Mouse (Mus musculus) layer of hippocampus, adult 2 months (tissue): ENCODE measurements around the gene Tmem28. TPM values are rescaled to one million over a fixed set of nuclear protein-coding genes. Genes with fewer than 3 reads are reported as not detected.
A peak's percentile ranks its signal among the peaks of the same experiment; 100 is the strongest.

Source experiments
- DNase-seq, 2 experiments: peaks; one replicate each; pipeline ENCODE4 v3.0.0; 2022; ENCODE audit warnings: low spot score in 2 of 2
- H3K27ac ChIP-seq: fragments of 200-600 bp; 2 replicates; pipeline ENCODE4 v1.8.1; 2022
- H3K4me3 ChIP-seq: fragments of 200-600 bp; 2 replicates; pipeline ENCODE4 v1.8.1; 2022; ENCODE audit warnings: mild to moderate bottlenecking
- CTCF ChIP-seq: fragments of 200-600 bp; conservative IDR thresholded peaks from 2 replicates; pipeline ENCODE4 v1.8.1; 2022; ENCODE audit warnings: antibody characterized with exemption, mild to moderate bottlenecking, moderate library complexity
- long read RNA-seq, 2 experiments: library from polyadenylated mRNA; stranded (forward); transcript quantifications; one replicate each; pipeline ENCODE4 v2.0.0; 2021; ENCODE audit warnings: borderline mapping rate in 2 of 2
- total RNA-seq, 2 experiments: library from RNA; stranded (reverse); gene quantifications; 2 replicates each; pipeline ENCODE4 v1.2.3; 2021

Gene Tmem28
- 10 to 100 TPM; 27.9 to 30.4 TPM for total RNA-seq
- long read RNA-seq, experiment 1, transcript Tmem28-201 (3 exons, 3,909 nt): major isoform, 11 of 16 reads
- long read RNA-seq, experiment 1, partial matches to known transcripts: 0 of 16 reads
- long read RNA-seq, experiment 1, other reads (novel, unspliced or antisense): 5 of 16 reads
- long read RNA-seq, experiment 2, transcript Tmem28-201 (3 exons, 3,909 nt): major isoform, 10 of 13 reads
- long read RNA-seq, experiment 2, partial matches to known transcripts: 0 of 13 reads
- long read RNA-seq, experiment 2, other reads (novel, unspliced or antisense): 3 of 13 reads

- no peak for TF ChIP-seq CTCF
- H3K27ac ChIP-seq: peak within 1 kb of the TSS; percentile 80
- H3K4me3 ChIP-seq: peak within 1 kb of the TSS; percentile 61
- DNase-seq: no peak
These were observed at the start of gene Tmem28 for GRCm38 (mm10) chrX:99820790-99821395. TSS of gene Tmem28 (plus strand) at chrX:99821021.

DNA sequence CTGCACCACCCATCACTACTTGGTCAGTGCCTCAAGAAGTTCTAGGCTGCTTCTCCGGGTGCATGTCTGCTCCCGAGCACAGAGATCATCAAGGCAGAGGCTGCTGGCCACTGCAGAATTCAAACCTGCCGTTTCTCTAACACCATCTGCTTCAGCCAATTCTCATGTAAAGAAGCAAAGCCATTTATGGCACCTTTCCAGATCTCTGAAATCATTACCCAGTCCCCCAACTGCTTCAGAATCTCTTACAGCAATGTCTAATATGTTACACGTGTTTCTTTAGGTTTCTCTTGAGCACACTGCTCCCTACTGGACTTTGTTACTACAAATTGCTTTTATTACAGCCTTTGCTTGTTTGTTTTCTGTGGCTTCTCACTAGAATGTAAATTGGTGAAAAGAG, 40.5 kb upstream of the Tmem28 start:
- DNase-seq: no peak
- Histone ChIP-seq H3K27ac (no peak overlapping the region), H3K4me3 (no peak overlapping the region)
- peak; percentile 29; the same call in 1 of the 2 replicates for TF ChIP-seq CTCF

DNA sequence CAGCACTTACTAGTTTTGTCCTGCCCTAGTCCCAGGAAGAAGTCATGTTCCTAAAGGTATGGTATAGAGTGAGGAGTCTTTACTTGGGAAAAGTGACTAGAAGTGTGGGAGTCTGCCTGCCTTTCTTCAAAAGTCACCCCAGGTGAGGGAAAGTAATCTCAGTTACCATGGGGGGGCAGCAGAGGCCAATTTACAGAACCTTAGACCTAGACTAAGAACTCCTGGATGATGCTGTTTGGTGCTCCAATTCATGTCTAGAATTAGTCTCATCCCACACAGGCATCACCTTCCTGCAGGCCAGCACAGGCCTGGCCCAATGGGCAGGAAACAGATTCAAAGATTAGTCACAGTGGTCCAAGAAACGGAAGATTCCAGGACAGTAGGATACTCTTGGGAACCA, 12.4 kb upstream of the Tmem28 start:
- DNase-seq: peak in 1 of 2 experiments; percentile 54
- Histone ChIP-seq H3K4me3 (no peak overlapping the region), H3K27ac (no peak overlapping the region)
- TF ChIP-seq CTCF: peak; percentile 71

DNA sequence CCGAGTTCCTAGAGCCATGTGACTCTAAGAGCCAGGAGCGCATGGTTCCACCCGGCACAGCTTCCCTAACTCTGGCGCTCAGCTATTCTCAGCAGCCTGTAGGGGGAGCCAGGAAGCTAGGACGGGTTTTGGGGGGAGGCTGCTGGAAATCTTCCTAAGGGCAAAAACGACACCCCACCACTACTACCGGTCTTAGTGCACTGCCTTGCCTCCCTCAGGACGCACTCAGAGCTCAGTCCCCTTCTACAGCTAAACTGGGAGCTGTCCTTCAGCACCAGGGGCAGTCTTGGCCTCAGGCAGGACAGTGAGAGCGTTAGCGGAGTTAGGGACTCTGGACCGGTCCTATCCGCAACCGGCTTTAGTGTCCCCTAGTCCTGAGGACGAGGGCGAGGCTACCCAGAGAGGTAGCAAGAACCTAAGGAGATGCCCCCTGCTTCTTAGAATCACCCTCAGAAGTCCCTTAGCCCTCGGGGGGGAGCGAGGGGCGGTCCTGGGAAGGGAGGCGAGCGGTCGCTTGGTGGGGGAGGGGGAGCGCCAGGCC, 1.4 kb upstream of the Tmem28 start:
- Histone ChIP-seq H3K27ac (peak overlapping the region; percentile 80), H3K4me3 (peak overlapping the region; percentile 61)
- peak; percentile 74 for TF ChIP-seq CTCF
- DNase-seq: peak; percentile 50 to 55

DNA sequence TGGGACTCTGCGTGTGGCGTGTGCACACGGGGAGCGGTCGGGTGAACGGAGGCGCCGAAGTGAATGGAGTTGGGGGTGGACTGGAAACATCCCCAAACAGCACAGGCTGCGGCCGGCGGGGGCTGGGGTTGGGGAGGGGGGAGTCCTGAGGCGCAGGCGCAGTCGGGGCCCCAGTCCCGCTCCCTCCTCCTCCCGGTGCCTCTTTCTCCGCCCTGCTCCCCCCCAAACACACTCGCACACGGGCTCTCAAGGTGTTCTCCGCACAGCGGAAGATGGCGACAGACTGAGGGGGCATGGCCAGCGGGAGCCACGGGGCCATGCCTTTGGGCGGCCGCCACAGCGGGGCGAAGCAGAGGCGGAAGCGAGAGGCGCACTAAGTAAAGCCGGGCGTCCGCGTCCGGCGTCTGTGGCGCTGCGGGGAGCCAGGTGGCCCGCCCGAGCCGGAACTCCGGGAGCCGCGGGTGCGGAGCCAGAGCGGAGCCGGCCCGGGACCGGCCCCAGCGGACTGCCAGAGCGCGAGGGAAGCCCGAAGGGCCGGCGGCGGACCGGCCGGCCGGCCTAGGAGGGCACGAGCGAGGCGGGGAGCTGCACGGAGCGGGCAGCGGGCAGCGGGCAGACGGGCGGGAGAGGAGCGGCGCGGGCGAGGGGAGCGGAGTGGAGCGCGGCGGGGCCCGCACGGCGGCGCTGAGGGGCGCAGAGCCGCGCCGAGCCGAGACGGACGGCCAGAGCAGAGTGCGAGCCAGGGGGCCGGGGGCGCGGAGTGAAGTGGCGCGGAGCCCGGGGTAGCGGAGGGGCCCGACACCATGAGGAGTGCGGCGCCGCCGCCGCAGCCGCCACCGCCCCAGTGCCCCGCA, 658 bp upstream of the Tmem28 start:
- peak; percentile 53 to 58 for DNase-seq
- no peak for TF ChIP-seq CTCF
- H3K4me3 ChIP-seq: peak overlapping the region; percentile 61
- H3K27ac ChIP-seq: peak overlapping the region; percentile 80

- DNase-seq: peak; percentile 42 to 43
- Histone ChIP-seq H3K27ac (peak overlapping the region; percentile 67; the same call in 1 of the 2 replicates), H3K4me3 (no peak overlapping the region)
- no peak for TF ChIP-seq CTCF
These were observed 21.3 kb downstream of the Tmem28 start for GRCm38 (mm10) chrX:99842090-99842489.

DNA sequence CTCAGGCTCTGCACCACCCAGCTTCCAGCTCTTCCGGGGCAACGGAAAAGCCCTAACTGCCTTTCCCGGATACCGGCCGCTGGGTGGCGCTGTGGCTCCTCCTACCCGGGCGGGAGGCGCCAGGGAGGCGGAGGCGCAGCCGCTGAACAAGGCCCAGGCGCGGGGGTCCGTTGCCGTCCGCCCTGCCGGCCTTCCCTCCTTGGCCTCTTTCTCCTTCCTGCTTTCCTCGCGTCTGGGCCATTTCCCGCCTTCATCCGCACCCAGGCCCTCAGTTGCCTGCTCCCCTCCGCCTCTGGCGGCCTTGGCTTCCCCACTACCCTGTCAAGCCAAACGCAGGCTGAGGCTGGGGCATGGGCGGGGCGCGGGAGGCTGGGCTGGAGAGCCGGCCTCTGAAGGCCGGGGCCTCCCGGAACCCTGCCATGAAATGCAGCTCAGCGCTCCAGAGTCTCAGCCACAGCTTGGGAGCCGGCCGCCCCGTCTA, 32.5 kb downstream of the Tmem28 start:
- H3K4me3 ChIP-seq: peak overlapping the region; percentile 39

DNA sequence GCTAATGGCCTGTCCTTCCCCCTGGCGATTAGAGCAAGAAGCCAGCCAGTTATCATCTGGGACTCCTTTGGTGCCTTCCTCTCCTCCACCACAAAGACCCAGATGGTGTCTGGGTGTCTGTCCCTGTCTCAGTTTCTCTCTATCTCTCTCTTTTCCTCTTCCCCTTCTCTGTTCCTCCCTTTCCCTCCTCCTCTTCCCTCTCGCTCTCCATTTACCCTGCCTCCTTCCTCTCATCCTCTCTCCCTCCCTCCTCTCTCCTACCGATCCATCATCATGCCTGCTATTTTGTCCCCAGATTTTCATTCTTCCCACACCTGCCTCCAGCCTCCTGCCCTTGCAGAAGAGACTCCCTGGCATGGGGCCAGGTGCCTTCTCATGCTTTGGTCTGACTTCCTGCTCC, 33.0 kb downstream of the Tmem28 start:
- Histone ChIP-seq H3K4me3 (no peak overlapping the region), H3K27ac (no peak overlapping the region)
- TF ChIP-seq CTCF: no peak
- no peak for DNase-seq

More for the DNA sequence above, 32.5 kb downstream of the Tmem28 start:
- peak; percentile 28 to 61 for DNase-seq
- no peak overlapping the region for H3K27ac ChIP-seq
- TF ChIP-seq CTCF: peak; percentile 80

DNA sequence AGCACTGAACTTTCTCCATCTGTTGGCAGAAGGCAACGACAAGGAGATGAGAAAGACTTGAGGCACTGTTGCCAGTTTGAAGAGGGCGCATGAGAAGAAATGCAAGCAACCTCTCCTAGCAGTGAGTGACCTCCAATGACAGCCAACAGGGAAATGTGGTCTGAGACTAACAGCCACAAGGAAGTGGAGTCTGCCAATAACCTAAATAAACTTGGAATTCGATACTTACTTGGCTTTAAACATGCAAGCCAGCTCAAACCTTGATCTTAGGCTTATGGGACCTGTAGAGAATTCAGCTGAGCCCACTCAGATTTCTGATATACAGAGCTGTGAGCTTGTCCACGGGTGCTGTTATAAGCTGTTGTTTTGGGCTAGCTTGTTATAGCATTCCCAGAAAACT, 51.4 kb downstream of the Tmem28 start:
- DNase-seq: no peak
- H3K27ac ChIP-seq: no peak overlapping the region
- no peak for TF ChIP-seq CTCF
- H3K4me3 ChIP-seq: no peak overlapping the region

DNA sequence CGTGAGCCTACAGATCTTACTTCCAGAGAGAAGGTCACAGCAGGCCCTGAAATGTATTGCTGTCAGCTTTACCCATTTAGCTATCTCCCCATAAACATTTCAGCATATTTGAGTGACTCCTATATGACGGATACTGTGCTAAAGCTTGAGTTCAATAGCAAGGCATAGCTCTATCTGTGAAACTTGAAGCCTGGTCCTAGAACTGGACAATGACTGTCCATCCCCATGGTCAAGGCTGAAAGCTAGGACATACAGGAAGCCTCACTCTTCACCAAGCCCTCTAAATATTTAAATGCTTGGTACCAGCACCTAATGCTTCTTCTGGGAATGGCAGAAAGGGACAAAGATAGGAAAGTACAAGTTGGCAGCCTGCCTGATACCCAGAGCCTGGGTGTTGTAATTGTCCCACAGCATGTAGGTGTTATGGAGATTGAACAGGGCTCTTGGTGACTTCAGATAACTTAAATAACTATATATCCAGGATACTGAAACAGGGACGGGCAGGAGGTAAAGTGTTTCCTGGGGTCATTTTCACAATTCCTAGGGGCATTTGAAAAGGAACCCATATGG, 51.9 kb downstream of the Tmem28 start:
- no peak for DNase-seq
- no peak for TF ChIP-seq CTCF
- no peak overlapping the region for H3K27ac ChIP-seq
- no peak overlapping the region for H3K4me3 ChIP-seq

- peak in 1 of 2 experiments; percentile 10 for DNase-seq
- H3K4me3 ChIP-seq: no peak overlapping the region
- H3K27ac ChIP-seq: no peak overlapping the region; the same call in 1 of the 2 replicates
- no peak for TF ChIP-seq CTCF
These were observed 52.6 kb downstream of the Tmem28 start for GRCm38 (mm10) chrX:99873259-99873919.

- H3K27ac ChIP-seq: no peak overlapping the region; the same call in 1 of the 2 replicates
- no peak overlapping the region for H3K4me3 ChIP-seq
- TF ChIP-seq CTCF: no peak
- no peak for DNase-seq
These were observed 53.1 kb downstream of the Tmem28 start for GRCm38 (mm10) chrX:99873920-99874296.
